Mouse (Mus musculus): ENCODE measurements around the gene Esyt1.
"Not testable (repeated sequence)": the region's sequence is repeated elsewhere in the genome, so short reads cannot be mapped to it uniquely, and the experiment has no call there.

Gene Esyt1

DNA sequence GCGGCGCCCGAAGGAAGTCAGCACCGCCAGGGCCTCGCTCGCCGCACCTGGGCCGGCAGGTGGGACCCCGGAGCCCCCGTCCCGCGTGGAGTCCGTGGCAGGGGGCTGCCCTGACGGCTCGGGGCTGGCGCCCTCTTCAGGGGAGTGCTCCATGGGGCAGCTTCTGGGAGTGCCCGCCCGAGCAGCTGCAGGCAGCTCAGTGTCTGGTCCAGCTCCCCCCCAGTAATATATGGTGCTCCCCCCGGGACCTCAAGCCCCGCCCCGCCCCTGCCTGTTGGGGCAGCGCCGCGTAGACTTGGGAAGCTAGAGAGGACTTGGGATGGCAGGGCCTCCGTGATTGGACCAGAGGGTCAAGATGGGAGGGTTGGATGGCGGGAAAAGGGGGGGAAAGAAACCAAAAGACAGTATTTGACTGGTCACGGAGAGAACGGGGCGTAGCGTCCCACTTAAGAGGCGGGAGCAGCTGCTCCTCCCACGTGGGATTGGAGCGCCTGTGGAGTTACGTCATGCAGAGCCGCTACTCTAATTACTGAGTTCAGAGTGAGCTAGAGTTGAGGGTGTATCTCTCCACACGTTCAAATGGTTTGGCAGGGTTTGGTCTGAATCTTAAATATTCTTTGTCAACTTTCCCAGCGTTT, at the start of gene Esyt1:
Gene Esyt1 (minus strand): TSS at position 201 of the 638 bp plus-strand sequence.
- DNase-seq (ENCODE audit: low spot score): peak; percentile 95

- DNase-seq (ENCODE audit: low spot score): no peak
Observed at GRCm38 (mm10) chr10:128575063-128575462, 49.4 kb upstream of the Esyt1 start.

DNA sequence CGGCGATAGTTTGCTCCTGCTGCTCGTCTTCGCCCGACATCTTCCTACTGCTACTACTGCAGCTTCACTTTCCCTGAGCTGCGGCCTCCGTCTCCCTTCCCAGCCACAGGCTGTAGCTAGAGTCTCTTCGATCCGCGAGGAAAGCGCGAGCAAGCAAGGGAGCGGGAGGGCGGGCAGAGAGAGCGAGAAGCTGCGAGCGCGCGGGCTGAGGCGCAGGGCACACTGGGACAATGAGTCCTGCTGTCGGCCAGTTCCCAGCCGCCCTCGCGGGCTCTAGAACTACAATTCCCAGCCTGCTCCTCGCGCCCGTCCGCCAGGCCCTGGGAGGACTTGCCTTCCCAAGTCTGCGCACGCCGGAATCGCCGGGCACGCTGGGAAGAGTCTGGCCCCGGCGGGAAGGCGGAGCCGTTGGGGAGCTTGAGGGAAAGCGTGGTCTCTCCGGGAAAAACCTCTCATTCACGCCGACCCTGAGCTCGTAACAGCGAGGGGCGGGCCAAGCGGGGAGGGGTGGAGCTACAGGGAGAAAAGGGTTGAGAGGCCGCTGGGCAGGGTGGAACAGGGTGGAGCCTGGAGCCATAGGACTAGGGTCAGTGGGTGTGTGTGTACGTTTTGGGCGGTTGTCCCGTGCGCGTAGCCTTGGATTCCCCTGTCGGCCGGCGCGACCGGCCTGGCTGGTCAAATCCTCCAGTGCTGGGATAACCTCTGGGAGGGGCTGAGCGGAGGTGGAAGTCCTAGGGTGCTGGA, 40.3 kb upstream of the Esyt1 start, which contains the start of gene Pa2g4:
Gene Pa2g4 (minus strand): TSS at position 200 of the 744 bp plus-strand sequence.
- peak; percentile 98 for DNase-seq (ENCODE audit: low spot score)

- peak; percentile 24 for DNase-seq (ENCODE audit: low spot score)
Observed at GRCm38 (mm10) chr10:128565206-128565787, 39.6 kb upstream of the Esyt1 start.

- no peak for DNase-seq (ENCODE audit: low spot score)
Observed at GRCm38 (mm10) chr10:128563544-128563943, 37.9 kb upstream of the Esyt1 start.

DNA sequence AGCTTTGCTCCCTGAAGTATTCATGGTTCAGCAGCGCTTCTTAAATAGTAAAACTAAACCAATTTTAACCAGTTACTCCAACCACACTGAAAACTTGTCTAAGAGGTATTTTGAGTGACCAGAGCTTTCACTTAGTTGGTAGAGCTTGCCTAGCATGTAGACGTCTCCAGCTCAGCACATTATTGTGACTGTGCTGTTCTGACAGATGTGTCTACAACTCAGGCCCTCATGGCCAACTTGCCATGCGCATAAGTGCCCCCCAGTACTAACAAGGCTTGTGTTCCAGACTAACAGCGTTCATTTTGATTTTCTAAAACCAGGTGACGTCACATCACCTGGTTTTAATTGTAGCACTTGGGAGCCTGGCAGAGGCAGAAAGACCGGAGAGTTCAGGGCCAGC, 31.3 kb upstream of the Esyt1 start:
- no peak for DNase-seq (ENCODE audit: low spot score)

DNA sequence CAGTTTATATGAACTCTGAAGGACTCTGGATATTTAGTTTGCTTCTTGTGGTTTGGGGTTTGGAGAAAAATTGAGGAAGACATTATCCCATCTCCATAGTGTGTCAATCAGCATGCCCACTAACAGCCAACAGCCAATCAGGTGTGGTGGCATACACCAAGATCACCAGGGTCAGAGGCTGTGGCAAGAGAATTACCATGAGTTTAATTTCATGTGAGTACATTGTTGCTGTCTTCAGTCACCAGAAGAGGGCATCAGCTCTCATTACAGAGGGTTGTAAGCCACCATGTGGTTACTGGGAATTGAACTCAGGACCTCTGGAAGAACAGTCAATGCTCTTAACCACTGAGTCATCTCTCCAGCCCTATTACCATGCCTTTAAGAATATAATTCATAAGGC, 30.6 kb upstream of the Esyt1 start:
- DNase-seq (ENCODE audit: low spot score): no peak

GRCm38 (mm10) chr10:128555567-128555966, 29.9 kb upstream of the Esyt1 start:
- not testable (repeated sequence) for DNase-seq (ENCODE audit: low spot score)

GRCm38 (mm10) chr10:128550144-128550823, 24.6 kb upstream of the Esyt1 start:
- DNase-seq (ENCODE audit: low spot score): not testable (repeated sequence)

DNA sequence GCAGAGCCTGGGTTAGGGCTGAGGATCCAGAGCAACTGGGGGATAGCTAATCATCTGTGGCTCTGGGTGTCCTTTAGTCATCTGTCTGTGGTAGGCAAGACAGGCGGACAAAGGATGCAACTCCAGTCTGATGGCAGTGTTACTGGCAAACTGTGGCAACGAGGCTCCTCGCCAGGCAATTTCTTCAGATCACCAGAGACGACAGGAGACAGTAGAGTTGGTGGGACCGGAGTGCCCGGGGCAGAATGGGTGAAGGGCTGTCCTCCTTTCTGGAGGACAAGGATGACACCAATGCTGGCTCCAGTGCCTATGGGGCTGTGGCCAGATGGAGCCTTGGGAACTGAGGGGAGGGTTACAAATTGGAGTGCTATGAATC, 24.0 kb upstream of the Esyt1 start:
- DNase-seq (ENCODE audit: low spot score): peak; percentile 11

GRCm38 (mm10) chr10:128548947-128549681, 23.4 kb upstream of the Esyt1 start, which contains the start of gene Rpl41:
TSS of gene Rpl41 (minus strand) at chr10:128549305.
- DNase-seq (ENCODE audit: low spot score): peak; percentile 93

DNA sequence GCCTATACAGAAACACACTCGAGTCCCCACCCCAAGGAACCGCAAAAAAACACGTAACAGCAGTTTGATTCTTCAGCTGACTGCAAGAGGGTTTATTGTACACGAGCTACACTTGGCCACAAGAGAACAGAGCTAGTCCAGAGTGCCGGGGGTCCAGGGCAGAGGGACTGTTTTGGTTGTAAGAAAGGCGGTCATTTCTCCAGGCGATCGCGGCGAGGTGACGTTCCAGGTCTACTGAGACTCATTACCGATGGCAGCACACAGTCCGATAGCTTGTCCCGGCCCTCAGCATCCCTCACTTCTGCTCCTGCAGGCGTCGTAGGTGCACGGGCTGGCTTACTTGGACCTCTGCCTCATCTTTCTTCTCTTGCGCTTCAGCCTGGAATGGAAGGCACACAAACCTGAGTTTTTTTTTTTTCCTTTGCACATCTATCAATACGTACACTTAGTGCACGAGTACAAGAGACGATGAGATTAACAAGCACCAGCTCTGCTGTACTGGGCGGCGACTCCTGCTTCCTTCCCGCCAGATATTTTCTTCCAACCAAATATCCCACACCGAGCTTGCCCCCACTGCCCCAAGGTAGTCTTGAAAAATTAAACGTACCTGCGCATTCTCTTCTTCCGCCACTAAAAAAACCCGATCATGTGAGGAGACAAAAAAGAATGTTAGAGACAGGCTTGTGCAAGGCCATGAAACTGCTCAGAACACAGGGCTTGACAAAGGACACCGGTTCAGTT, 22.6 kb upstream of the Esyt1 start:
- DNase-seq (ENCODE audit: low spot score): peak; percentile 18

DNA sequence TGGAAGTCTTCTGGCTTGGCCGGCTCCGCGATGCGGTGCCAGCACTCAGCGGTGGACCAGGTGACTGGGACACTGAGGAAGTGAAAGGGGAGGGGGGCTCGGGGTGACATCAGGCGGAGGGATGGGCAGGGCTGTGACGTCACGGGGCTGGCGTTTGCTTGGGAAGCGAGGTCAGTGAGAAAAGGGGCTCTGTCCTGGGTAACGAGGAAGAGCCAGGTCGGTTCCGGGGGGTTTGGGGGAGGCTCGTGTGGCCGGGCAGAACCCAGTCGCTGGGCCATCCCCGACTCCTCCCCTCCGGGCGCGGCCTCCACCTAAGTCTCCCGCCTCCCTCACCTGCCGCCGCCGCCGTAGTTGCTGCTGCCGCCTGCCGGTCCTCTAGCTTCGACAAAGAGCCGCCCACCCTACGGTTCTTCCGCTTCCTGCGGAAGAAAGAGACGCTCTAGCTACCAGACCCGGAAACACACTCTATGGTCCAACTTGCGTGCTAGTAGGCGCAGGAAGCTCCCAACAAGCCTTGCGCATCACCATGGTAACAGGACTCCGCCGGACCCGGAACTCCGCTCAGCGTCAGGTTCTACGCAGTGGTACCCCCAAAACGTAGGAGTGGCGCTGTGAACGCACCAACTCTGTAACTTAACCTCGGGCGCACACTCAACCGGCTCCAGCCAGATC, 21.8 kb upstream of the Esyt1 start, which contains the start of gene Zc3h10:
Gene Zc3h10 (minus strand): TSS at position 414 of the 672 bp plus-strand sequence.
- peak; percentile 94 for DNase-seq (ENCODE audit: low spot score)

DNA sequence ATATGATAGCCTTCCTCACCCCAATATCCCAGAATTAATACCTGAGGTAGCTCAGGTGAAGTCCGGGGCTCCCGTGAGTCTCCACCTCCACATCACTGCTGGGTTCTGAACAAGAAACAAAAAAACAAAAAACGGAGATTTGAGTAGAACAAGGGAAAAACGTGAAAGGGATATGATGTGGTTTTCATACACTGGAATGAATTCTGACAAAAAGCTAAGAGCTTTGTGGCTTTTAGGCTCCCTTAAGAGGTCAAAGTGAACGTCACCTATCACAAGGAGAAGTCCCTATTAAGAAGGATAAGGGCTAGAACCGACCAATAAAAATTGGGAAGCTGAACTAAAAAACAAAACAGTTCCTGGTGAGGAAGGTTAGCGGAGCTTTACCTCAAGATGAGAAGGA, 21.1 kb upstream of the Esyt1 start:
- DNase-seq (ENCODE audit: low spot score): no peak

- DNase-seq (ENCODE audit: low spot score): no peak
Observed at GRCm38 (mm10) chr10:128546361-128546760, 20.7 kb upstream of the Esyt1 start.

DNA sequence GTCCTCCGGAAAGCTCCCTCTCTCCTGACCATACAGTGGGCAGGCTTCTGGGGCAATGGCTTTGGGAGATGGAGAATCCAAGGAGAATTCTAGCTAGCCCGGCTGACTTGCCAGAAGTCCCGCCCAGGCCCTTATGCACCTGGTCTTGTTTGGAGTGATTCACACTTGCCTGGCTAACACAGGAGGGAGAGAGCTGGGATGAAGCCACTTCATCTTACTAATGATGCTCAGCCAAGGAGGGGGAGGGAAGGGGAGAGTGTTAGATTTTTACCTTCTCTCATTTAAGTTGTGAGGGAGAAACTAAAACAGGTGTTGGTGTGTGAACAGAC, 19.9 kb upstream of the Esyt1 start:
- no peak for DNase-seq (ENCODE audit: low spot score)

DNA sequence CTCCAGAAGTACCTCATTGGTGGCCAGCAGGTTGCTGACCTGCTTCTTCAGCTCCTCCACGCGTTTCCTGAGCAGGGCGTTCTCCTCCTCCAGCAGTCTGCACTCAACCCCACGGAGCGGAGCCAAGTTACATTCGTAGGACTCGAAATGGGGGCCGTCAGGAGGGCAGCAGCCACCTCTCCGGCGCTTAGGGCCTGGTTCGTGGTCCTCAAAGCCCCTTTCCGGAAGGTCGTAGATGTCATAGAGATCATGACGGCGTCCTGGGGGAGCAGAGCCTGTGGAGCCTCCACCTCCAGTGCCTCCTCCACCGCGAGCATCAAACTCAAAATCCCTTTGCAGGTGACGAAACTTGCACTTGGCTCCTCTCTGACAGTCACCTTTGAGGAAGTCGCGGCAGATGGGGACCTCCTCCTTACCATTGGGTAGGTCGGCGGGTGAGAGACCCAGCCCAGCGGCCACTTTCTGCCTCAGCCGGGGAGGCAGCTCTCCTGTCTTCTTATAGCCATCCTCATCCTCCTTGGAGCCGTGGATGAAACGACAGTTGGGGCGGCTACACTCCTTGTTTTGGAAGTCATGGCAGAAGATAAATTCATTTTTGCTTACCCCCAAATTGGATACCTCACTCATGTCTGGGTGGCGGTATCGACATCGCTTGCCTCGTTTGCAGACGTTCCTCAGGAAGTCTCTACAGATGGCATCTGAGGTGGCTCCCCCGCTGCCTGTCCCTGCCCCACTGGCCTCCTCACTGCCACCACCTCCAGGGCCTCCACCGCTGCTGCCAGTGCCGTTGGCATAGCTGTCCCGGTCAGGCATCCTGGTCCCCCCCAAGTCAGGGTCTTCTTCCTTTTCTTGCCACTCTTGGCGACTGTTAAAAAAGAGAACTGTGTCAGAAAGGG, 19.3 kb upstream of the Esyt1 start:
- no peak for DNase-seq (ENCODE audit: low spot score)

DNA sequence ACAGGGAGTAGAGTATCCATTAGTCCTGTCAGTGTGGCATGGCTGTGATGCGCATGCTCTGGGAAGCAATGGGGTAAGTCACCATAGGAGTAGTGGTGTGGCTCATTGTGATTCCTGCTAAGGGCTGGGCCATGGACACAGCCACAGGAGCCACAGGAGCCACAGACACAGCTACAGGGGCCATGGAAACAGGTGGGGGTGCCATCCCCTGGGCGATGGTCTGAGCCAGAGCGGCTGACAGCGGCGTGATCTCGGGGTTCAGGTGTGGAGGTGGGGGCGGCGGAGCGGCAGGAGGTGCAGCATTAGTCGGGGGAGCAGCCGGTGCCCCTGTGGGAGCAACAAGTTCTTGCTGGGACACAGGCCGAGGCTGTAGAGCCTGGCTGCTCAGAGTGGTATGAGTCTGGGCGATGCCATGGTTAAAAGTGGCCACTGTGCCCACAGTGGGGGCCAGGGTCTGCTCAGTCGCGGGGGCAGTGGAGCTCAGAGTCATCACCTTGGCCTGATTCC, 18.5 kb upstream of the Esyt1 start:
- no peak for DNase-seq (ENCODE audit: low spot score)

GRCm38 (mm10) chr10:128543100-128543499, 17.4 kb upstream of the Esyt1 start:
- DNase-seq (ENCODE audit: low spot score): no peak

Measured in urinary bladder, postnatal 14 days (tissue).